Mouse (Mus musculus): ENCODE results near the gene Shmt1. TPM values are rescaled to one million over a fixed set of nuclear protein-coding genes. Genes with fewer than 3 reads are reported as not detected.
A peak's percentile ranks its signal among the peaks of the same experiment; 100 is the strongest.
"Not testable (repeated sequence)": the region's sequence is repeated elsewhere in the genome, so short reads cannot be mapped to it uniquely, and the experiment has no call there.

Shmt1 gene
- 9.1 and 11.9 TPM in 2 replicates for total RNA-seq (2014; fragmentation: Nextera tagmentation)
- total RNA-seq (2017), result 29.1 and 73.7 TPM in 2 replicates

DNA sequence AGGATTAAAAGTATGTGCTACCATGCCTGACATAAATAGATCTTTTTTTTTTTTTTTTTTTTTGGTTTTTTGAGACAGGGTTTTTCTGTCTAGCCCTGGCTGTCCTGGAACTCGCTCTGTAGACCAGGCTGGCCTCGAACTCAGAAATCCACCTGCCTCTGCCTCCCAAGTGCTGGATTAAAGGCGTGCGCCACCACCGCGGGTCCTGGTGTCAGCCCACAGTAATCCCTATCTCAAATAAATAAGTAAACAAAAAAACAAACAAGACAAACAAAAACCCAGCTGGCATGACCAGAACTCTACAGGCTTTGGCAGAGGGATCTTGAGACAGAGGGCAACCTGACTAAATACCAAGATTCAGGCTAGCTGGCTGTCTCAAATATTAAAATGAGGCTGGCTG is at the start of gene Shmt1:
Gene Shmt1 (minus strand): TSS at position 101 of the 400 bp plus-strand sequence.
- ATAC-seq (replicated peaks; ENCODE audit: low FRiP score, low TSS enrichment, poor library complexity, severe bottlenecking), result not testable (repeated sequence)

- no peak for ATAC-seq (replicated peaks; ENCODE audit: low FRiP score, low TSS enrichment, poor library complexity, severe bottlenecking)
Observed at GRCm38 (mm10) chr11:60856587-60856986, 45.1 kb upstream of the Shmt1 start.

DNA sequence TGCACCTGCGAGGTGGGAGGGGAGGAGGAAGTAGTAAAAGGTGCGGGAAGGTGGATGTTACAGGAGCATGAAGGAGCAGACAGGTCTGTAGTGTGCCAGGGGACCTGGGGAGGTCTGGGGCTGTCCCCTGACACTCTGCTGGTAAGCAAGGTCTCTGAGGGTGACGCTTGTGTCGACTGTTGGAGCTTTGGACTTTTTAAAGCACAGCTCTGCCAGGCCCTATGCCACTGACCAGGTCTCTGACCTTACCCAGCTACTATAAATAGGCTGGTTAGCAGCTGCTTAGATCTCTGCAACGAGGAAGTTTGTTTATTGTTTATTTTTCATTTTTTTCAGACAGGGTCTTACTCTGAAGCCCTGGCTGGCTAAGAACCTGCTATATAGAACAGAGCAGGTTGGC is 33.9 kb upstream of the Shmt1 start:
- ATAC-seq (replicated peaks; ENCODE audit: low FRiP score, low TSS enrichment, poor library complexity, severe bottlenecking), result no peak

DNA sequence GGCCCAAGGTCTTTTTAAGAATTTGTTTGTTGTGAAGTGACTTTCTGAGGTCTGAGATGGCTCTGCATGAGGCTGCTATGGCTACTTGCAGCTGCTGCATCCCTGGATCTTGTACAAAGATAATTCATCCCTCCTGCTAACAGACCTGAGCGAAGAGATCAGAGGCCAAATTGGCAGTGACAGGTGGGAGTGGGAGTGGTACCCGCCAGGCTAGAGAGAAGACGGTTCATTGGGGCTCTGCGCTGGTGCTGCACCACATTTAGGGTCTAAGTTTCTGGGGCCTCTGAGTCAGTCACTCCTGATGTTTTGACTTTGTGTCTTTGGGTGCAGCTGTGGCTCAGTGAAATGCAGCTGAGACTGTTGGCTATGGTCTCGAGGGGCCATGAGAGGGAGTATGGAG is 31.9 kb upstream of the Shmt1 start:
- no peak for ATAC-seq (replicated peaks; ENCODE audit: low FRiP score, low TSS enrichment, poor library complexity, severe bottlenecking)

DNA sequence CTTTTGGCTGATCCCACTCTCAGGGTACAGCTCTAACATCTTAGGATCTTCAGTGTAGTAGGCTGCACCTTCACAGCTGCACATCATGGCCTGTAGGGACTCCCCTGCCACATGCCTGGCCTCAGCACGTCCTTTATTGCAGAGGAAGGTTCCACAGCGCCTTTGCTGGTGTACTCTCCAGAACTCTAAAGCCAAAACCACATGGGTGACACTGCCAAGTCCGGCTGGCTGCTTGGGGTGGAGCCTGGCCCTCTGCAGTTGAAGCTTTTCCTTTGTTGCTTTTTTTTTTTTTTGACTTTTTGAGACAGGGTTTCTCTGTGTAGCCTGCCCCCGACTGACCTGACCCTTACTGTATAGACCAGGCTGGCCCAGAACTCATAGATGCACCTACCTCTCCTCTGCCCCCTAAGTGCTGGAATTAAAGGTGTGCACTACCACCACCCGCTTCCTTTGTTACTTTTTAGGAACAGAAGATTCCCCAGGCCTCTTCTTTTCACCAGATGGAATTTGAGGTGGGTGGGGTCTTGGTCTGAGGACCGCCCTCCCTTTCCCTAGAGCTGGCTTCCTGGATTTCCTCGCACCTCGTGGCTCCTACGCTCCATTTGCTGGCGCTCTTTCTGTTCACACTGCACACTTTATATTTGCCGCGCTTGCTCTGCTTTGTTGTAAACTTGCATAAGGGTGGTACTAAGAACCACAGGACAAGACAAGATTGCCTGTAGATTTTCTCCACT is 30.1 kb upstream of the Shmt1 start:
- ATAC-seq (replicated peaks; ENCODE audit: low FRiP score, low TSS enrichment, poor library complexity, severe bottlenecking), result peak; percentile 55; the same call in 1 of the 2 replicates

- ATAC-seq (replicated peaks; ENCODE audit: low FRiP score, low TSS enrichment, poor library complexity, severe bottlenecking), result no peak
Observed at GRCm38 (mm10) chr11:60837644-60838406, 26.3 kb upstream of the Shmt1 start.

- no peak for ATAC-seq (replicated peaks; ENCODE audit: low FRiP score, low TSS enrichment, poor library complexity, severe bottlenecking)
Observed at GRCm38 (mm10) chr11:60836897-60837296, 25.4 kb upstream of the Shmt1 start.

DNA sequence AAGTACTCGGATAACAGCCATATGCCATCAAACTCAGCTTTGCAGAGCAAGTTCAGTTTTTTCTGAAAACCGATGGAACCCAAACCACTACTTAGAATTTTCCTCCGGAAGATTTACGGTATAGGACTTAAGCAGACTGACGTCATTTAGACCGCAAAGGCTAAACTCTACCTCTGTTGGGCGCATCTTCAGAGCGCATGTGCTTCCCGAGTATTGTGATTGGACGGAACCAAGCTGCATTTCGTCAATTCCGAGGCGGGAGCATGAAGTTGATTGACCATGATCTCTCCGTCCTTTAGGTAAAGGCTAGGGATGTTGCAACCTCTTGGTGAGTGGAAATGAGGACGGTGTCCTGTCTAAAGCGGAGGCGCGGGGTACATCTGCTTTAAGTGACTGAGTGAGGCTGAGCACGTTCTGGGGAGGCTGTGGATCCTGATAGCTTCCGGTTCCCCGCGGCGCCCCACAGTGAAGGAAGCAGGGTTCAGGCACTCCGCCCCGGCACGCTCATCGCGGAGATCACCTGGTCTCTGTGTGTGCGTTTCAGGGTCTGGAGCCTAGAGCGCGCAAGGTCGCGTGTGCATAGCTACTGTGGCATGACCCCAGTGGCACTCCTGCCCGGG is 19.0 kb upstream of the Shmt1 start, which contains the start of gene Dhrs7b:
Gene Dhrs7b (plus strand): TSS at position 199 of the 620 bp plus-strand sequence.
- peak; percentile 94 for ATAC-seq (replicated peaks; ENCODE audit: low FRiP score, low TSS enrichment, poor library complexity, severe bottlenecking)

DNA sequence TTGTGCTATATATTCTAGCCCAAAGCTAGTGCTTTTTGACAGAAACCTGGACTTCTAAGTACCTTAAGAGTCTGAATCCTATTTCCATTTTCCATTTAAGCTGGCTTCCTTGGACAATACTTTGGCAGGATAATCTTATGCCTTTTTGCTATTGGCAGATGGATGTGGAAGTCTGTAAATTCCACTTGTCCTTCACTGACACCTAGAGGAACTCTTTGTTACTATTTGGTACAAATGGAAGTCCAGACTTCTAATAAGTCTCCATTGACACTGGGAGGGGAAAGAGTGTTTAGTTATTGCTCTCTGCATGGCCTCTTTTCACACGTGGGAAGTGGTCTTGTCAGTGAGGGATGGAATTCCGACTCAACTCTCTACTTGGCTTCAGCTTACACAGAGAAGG is 17.4 kb upstream of the Shmt1 start:
- ATAC-seq (replicated peaks; ENCODE audit: low FRiP score, low TSS enrichment, poor library complexity, severe bottlenecking), result no peak

GRCm38 (mm10) chr11:60827241-60827945 is 15.9 kb upstream of the Shmt1 start:
- no peak for ATAC-seq (replicated peaks; ENCODE audit: low FRiP score, low TSS enrichment, poor library complexity, severe bottlenecking)

DNA sequence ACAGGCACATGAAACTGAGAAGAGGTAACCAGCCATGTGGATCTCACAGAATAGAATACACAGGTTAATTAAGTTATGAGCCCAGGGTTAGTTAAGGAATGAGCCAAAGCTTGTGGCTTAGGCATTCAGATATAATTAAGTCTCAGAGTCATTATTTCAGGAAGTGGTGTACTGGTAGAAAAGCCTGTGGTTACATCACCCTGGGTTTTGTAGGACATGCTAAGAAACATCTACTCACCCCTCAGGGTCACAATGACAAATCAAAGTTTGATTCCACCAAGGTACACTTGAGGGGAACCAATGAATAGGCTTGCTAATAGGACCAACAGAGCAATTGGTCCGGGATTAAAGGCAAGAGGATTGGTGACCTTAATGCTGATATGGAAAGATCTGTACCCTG is 15.2 kb upstream of the Shmt1 start:
- ATAC-seq (replicated peaks; ENCODE audit: low FRiP score, low TSS enrichment, poor library complexity, severe bottlenecking), result no peak

- no peak for ATAC-seq (replicated peaks; ENCODE audit: low FRiP score, low TSS enrichment, poor library complexity, severe bottlenecking)
Observed at GRCm38 (mm10) chr11:60825191-60825590, 13.7 kb upstream of the Shmt1 start.

DNA sequence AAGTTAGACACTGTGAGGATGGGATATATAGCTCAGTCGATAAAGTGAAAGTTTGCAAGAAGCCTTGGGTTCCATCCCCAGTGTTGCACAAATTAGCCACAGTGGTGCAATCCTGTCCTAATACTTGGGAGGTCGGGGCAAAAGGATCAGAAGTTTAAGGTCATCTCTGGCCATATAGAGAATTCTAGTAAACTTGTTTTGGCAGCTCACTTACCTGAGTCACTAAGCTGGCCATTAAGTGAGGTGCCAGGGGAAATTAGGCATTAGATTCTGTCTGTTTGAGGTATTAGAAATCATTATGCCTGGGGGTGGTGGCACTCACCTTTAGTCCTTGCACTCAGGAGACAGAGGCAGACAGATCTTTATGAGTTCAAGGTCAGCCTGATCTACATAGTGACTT is 12.3 kb upstream of the Shmt1 start:
- no peak for ATAC-seq (replicated peaks; ENCODE audit: low FRiP score, low TSS enrichment, poor library complexity, severe bottlenecking)

DNA sequence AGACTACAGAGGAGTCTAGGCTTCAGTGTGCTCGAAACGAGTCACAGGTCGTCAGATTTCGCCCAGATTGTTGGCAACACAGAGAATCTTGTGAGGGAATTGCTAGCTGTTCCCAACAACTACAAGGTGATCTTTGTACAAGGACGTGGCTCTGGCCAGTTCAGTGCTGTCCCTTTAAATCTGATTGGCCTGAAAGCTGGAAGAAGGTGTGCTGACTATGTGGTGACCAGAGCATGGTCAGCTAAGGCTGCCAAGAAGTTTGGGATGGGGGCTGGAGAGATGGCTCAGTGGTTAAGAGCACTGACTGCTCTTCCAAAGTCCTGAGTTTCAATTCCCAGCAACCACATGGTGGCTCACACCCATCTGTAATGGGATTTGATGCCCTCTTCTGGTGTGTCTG is 4.9 kb upstream of the Shmt1 start:
- no peak for ATAC-seq (replicated peaks; ENCODE audit: low FRiP score, low TSS enrichment, poor library complexity, severe bottlenecking)

- peak; percentile 99 for ATAC-seq (replicated peaks; ENCODE audit: low FRiP score, low TSS enrichment, poor library complexity, severe bottlenecking)
Observed at GRCm38 (mm10) chr11:60811054-60811460, 461 bp downstream of the Shmt1 start.

DNA sequence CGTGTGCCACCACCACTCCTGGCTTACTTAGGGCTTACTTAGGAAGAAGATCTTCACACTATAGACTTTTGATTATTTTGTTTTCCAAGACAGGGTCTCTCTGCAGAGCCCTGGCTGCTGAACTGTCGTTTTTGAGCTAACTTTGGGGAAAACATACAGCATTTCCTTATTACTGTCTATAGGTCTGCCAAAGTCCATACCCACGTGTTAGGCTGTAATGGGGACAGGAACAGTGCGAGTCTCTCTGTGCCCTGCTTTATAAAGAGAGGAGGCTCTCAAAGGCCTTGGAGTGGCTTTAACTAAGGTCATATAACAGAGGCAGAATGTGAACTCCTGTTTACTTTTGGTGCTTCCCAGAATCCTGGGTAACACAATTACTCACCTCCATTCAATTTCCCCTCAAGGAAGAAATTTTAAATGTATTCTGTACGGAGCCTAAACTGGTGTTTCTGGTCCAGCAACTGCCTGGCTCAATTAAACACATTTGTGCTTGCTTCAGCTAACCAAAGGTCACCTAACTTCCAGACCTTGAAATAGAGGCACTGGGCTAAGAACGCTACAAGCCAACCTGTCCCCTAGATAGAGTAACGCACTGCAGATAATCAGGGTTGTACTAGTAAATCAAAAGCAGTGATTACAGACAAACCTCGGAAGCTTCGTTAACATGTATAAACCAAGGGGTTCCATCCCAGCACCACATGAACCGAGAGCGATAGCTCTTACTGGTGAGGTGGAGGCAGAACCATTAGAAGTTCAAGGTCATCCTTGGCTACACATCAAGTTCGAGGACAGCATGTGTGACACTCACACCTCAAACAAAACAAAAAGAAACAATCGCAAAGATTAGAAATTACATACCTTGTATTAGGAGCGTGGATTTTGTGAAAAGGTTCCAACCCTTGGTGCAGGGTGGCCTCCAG is 1.2 kb downstream of the Shmt1 start:
- no peak for ATAC-seq (replicated peaks; ENCODE audit: low FRiP score, low TSS enrichment, poor library complexity, severe bottlenecking)

- ATAC-seq (replicated peaks; ENCODE audit: low FRiP score, low TSS enrichment, poor library complexity, severe bottlenecking), result no peak
Observed at GRCm38 (mm10) chr11:60809546-60809945, 2.0 kb downstream of the Shmt1 start.

DNA sequence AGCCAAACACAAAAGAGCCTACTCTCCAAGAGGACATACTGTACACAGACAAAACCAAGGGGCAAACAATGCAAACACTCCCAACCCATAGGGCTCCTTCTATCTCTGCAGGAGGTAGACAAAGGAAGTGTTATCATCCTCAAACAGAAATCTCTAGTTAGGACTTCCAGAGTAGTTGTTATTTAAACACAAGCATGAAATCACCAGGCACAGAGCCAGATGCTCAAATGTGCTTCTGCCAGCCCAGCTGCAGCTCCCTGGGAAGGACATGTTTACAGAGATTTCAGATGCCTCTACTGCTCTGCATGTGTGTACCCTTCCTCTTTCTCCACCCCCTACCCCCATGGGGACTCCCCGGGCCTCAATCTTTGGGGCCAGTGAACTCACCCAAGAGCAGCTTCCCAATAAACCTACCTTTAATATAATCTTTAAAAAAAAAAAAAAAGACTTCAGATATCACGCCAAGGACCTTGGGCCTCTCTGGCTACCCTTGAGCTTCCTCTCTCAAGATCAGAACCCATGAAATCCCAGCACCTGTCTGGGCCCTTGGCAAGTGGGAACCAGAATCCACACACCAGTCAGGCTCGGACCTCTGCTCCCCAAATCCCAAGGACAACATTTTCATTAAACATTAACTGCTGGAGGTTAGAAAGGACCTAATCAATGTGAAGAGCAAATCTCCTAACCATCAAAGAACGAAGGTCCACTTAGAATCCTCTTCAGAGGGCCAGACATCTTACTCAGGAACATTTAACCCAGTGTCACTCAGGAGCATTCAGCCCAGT is 3.0 kb downstream of the Shmt1 start:
- ATAC-seq (replicated peaks; ENCODE audit: low FRiP score, low TSS enrichment, poor library complexity, severe bottlenecking), result peak; percentile 73

Data from megakaryocyte-erythroid progenitor cell, adult 5-6 weeks (primary cell).